Mouse (Mus musculus) left cerebral cortex, adult 18-20 months (tissue): ENCODE data around the gene Slc35f1. TPM values are rescaled to one million over a fixed set of nuclear protein-coding genes. Genes with fewer than 3 reads are reported as not detected.
"Not testable (repeated sequence)": the region's sequence is repeated elsewhere in the genome, so short reads cannot be mapped to it uniquely, and the experiment has no call there.

ENCODE experiments used
- DNase-seq, 2 experiments: peaks; one replicate each; pipeline ENCODE4 v3.0.0; 2021 to 2022; ENCODE audit warnings: low spot score in 2 of 2, mixed read lengths in 1 of 2
- total RNA-seq, 2 experiments: library from RNA; stranded (reverse); gene quantifications; 2 replicates each; pipeline ENCODE4 v1.2.3; 2021

Slc35f1 gene
- total RNA-seq, 2 experiments from 2014 or later, result 45.5 to 52.8 TPM

GRCm38 (mm10) chr10:52779926-52780485 is 89.7 kb downstream of the Slc35f1 start:
- no peak for DNase-seq

- peak; percentile 53 to 74 for DNase-seq
These were observed 96.7 kb downstream of the Slc35f1 start for GRCm38 (mm10) chr10:52787075-52787474.

- DNase-seq, result no peak
These were observed 101.2 kb downstream of the Slc35f1 start for GRCm38 (mm10) chr10:52791560-52791959.

- no peak for DNase-seq
These were observed 107.1 kb downstream of the Slc35f1 start for GRCm38 (mm10) chr10:52797454-52797853.

GRCm38 (mm10) chr10:52807808-52808207 is 117.5 kb downstream of the Slc35f1 start:
- DNase-seq, result no peak

- no peak for DNase-seq
These were observed 122.5 kb downstream of the Slc35f1 start for GRCm38 (mm10) chr10:52812861-52813260.

GRCm38 (mm10) chr10:52814358-52814757 is 124.0 kb downstream of the Slc35f1 start:
- DNase-seq, result peak in 1 of 2 experiments; percentile 21

- no peak for DNase-seq
These were observed 129.3 kb downstream of the Slc35f1 start for GRCm38 (mm10) chr10:52819661-52820060.

GRCm38 (mm10) chr10:52822909-52823308 is 132.6 kb downstream of the Slc35f1 start:
- DNase-seq, result no peak

- DNase-seq, result no peak
These were observed 135.4 kb downstream of the Slc35f1 start for GRCm38 (mm10) chr10:52825746-52826145.

- DNase-seq, result no peak
These were observed 150.5 kb downstream of the Slc35f1 start for GRCm38 (mm10) chr10:52840819-52841218.

GRCm38 (mm10) chr10:52851994-52852393 is 161.7 kb downstream of the Slc35f1 start:
- DNase-seq, result no peak

GRCm38 (mm10) chr10:52860851-52861250 is 170.5 kb downstream of the Slc35f1 start:
- no peak for DNase-seq

GRCm38 (mm10) chr10:52864936-52865335 is 174.6 kb downstream of the Slc35f1 start:
- no peak for DNase-seq

- no peak for DNase-seq
These were observed 180.8 kb downstream of the Slc35f1 start for GRCm38 (mm10) chr10:52871110-52871509.

- DNase-seq, result no peak
These were observed 183.8 kb downstream of the Slc35f1 start for GRCm38 (mm10) chr10:52874133-52874532.

- DNase-seq, result no peak
These were observed 184.4 kb downstream of the Slc35f1 start for GRCm38 (mm10) chr10:52874712-52875111.

- no peak for DNase-seq
These were observed 187.1 kb downstream of the Slc35f1 start for GRCm38 (mm10) chr10:52877263-52878021.

- DNase-seq, result no peak
These were observed 187.9 kb downstream of the Slc35f1 start for GRCm38 (mm10) chr10:52878093-52878801.

GRCm38 (mm10) chr10:52896724-52897123 is 206.4 kb downstream of the Slc35f1 start:
- not testable (repeated sequence) for DNase-seq

GRCm38 (mm10) chr10:52904914-52905313 is 214.6 kb downstream of the Slc35f1 start:
- DNase-seq, result no peak

GRCm38 (mm10) chr10:52911762-52912161 is 221.4 kb downstream of the Slc35f1 start:
- no peak for DNase-seq
